Mouse (Mus musculus) midbrain, embryonic 14.5 days (tissue): ENCODE results near the gene Tmem170b. TPM values are rescaled to one million over a fixed set of nuclear protein-coding genes. Genes with fewer than 3 reads are reported as not detected.

Experiments
- ATAC-seq: fragments of 200-750 bp; cut with Nextera tagmentation; 2 replicates; pipeline ENCODE4 v1.8.0; 2017; ENCODE audit warnings: moderate number of reproducible peaks, moderate library complexity; ENCODE audit not compliant: low FRiP score, low TSS enrichment
- DNase-seq: peaks from one replicate; pipeline ENCODE4 v3.0.0-alpha.2; 2015
- H3K27ac ChIP-seq: fragments of 300-500 bp; sonication (generic); replicated peaks from 2 replicates; pipeline ENCODE4 v1.5.1; 2014; ENCODE audit warnings: mild to moderate bottlenecking, low read depth, low read length, moderate library complexity
- H3K27me3 ChIP-seq: fragments of 300-500 bp; sonication (generic); 2 replicates; pipeline ENCODE4 v1.6.1; 2014; ENCODE audit warnings: low read length, control low read depth, mixed read lengths; ENCODE audit not compliant: control insufficient read depth, insufficient read depth
- H3K36me3 ChIP-seq: fragments of 300-500 bp; sonication (generic); 2 replicates; pipeline ENCODE4 v1.6.1; 2014; ENCODE audit warnings: low read length, control low read depth; ENCODE audit not compliant: control insufficient read depth, insufficient read depth
- H3K4me1 ChIP-seq: fragments of 300-500 bp; sonication (generic); 2 replicates; pipeline ENCODE4 v1.6.1; 2014; ENCODE audit warnings: mild to moderate bottlenecking, antibody characterized with exemption, low read length, control low read depth; ENCODE audit not compliant: control insufficient read depth, insufficient read depth
- H3K4me2 ChIP-seq: fragments of 300-500 bp; sonication (generic); 2 replicates; pipeline ENCODE4 v1.6.1; 2014; ENCODE audit warnings: mild to moderate bottlenecking, low read length, moderate library complexity
- H3K4me3 ChIP-seq: fragments of 300-500 bp; sonication (generic); replicated peaks from 2 replicates; pipeline ENCODE4 v1.5.1; 2014; ENCODE audit warnings: low read depth, low read length
- H3K9ac ChIP-seq: fragments of 300-500 bp; sonication (generic); replicated peaks from 2 replicates; pipeline ENCODE4 v1.6.1; 2014; ENCODE audit warnings: mild to moderate bottlenecking, low read length, moderate library complexity
- H3K9me3 ChIP-seq: fragments of 300-500 bp; sonication (generic); 2 replicates; pipeline ENCODE4 v1.6.1; 2016; ENCODE audit warnings: low read length, control low read depth, mixed read lengths; ENCODE audit not compliant: control insufficient read depth
- WGBS: fragments of 180-500 bp; shearing (Covaris S2); extraction: QIAGEN DNeasy Blood & Tissue Kit; methylation state at CpG from one replicate; pipeline ENCODE4 v1.1.7; 2014; 5-methylcytosine and 5-hydroxymethylcytosine counted together
- polyA plus RNA-seq: library from polyadenylated mRNA; unstranded; fragments of >200 nt; fragmentation: Nextera tagmentation; extraction: Ambion mirVana; gene quantifications from 2 replicates; pipeline ENCODE4 v1.2.1, GENCODE M21; 2014

Gene Tmem170b
- polyA plus RNA-seq = 57.0 and 66.1 TPM in 2 replicates

- Histone ChIP-seq H3K4me2 (peak within 1 kb of the TSS; percentile 70), H3K9ac (peak within 1 kb of the TSS; percentile 96), H3K36me3 (no peaks in the 10 kb centered on the region), H3K27me3 (no peaks in the 10 kb centered on the region), H3K27ac (peak within 1 kb of the TSS; percentile 95), H3K9me3 (no peaks in the 10 kb centered on the region), H3K4me1 (peaks cover 27% of the 10 kb centered on the region), H3K4me3 (peak within 1 kb of the TSS; percentile 91)
- WGBS = under 1% methylated on average over 59 of the region's 87 CpGs
- DNase-seq (peak; percentile 99), ATAC-seq (peak; percentile 98)
Measured at GRCm38 (mm10) chr13:41605099-41606010, at the start of gene Tmem170b. Gene Tmem170b (plus strand): TSS chr13:41605907.

DNA sequence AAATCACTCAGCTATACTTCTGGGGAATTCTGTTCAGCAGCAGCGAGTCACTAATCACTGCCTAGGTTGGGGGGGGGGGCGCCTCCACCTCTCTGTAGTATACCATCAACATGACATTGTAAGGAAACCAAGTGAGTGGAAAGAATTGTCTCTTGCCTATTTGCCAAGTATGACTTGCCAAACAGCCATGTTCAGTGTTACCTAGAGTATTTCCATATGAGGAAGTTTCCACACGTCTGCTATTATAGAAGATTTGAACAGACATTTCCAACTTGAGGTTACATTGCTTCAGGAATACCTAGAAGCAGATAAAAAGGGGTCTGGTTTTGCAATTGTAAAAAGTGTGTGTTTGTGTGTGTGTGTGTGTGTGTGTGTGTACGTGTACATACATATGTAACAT is 44.7 kb upstream of the Tmem170b start:
- Histone ChIP-seq H3K27ac (no peak overlapping the region), H3K4me3 (no peak overlapping the region), H3K9ac (no peak overlapping the region), H3K4me2 (no peak overlapping the region), H3K36me3 (no peaks in the 10 kb centered on the region), H3K9me3 (no peaks in the 10 kb centered on the region), H3K4me1 (no peaks in the 10 kb centered on the region), H3K27me3 (no peaks in the 10 kb centered on the region)
- DNase-seq = no peak
- no peak for ATAC-seq
- WGBS = 93% methylated on average over 4 of the region's 4 CpGs

- H3K9ac ChIP-seq = no peak overlapping the region
- no peak overlapping the region for H3K27ac ChIP-seq
- H3K4me1 ChIP-seq = peaks cover 8% of the 10 kb centered on the region; the same call in 1 of the 2 replicates
- no peaks in the 10 kb centered on the region for H3K36me3 ChIP-seq
- H3K4me2 ChIP-seq = no peak overlapping the region
- DNase-seq (no peak), ATAC-seq (no peak)
- H3K4me3 ChIP-seq = no peak overlapping the region
- H3K27me3 ChIP-seq = no peaks in the 10 kb centered on the region
- WGBS = 88% methylated on average over 3 of the region's 3 CpGs
- no peaks in the 10 kb centered on the region for H3K9me3 ChIP-seq
Measured at GRCm38 (mm10) chr13:41568421-41568820, 37.3 kb upstream of the Tmem170b start.

GRCm38 (mm10) chr13:41568926-41569325 is 36.8 kb upstream of the Tmem170b start:
- Histone ChIP-seq H3K27ac (no peak overlapping the region), H3K4me2 (no peak overlapping the region), H3K27me3 (no peaks in the 10 kb centered on the region), H3K4me3 (no peak overlapping the region), H3K36me3 (no peaks in the 10 kb centered on the region), H3K4me1 (peaks cover 8% of the 10 kb centered on the region; the same call in 1 of the 2 replicates), H3K9me3 (no peaks in the 10 kb centered on the region), H3K9ac (no peak overlapping the region)
- DNase-seq (no peak), ATAC-seq (no peak)
- WGBS = 92% methylated on average over 8 of the region's 8 CpGs

- Histone ChIP-seq H3K4me3 (no peak overlapping the region), H3K27ac (no peak overlapping the region), H3K9me3 (no peaks in the 10 kb centered on the region), H3K9ac (no peak overlapping the region), H3K4me1 (peaks cover 8% of the 10 kb centered on the region; the same call in 1 of the 2 replicates), H3K36me3 (no peaks in the 10 kb centered on the region), H3K4me2 (no peak overlapping the region), H3K27me3 (no peaks in the 10 kb centered on the region)
- WGBS = 85% methylated on average over 3 of the region's 3 CpGs
- DNase-seq (no peak), ATAC-seq (no peak)
Measured at GRCm38 (mm10) chr13:41569776-41570175, 35.9 kb upstream of the Tmem170b start.

GRCm38 (mm10) chr13:41571368-41572350 is 34.0 kb upstream of the Tmem170b start:
- H3K4me3 ChIP-seq = no peak overlapping the region
- H3K9ac ChIP-seq = no peak overlapping the region
- H3K9me3 ChIP-seq = no peaks in the 10 kb centered on the region
- peak overlapping the region; percentile 38 for H3K4me2 ChIP-seq
- no peaks in the 10 kb centered on the region for H3K36me3 ChIP-seq
- peaks cover 8% of the 10 kb centered on the region; the same call in 1 of the 2 replicates for H3K4me1 ChIP-seq
- H3K27me3 ChIP-seq = no peaks in the 10 kb centered on the region
- DNase-seq = peak; percentile 97
- peak overlapping the region; percentile 50 for H3K27ac ChIP-seq
- 14% methylated on average over 13 of the region's 13 CpGs for WGBS
- no peak; the same call in 1 of the 2 replicates for ATAC-seq

DNA sequence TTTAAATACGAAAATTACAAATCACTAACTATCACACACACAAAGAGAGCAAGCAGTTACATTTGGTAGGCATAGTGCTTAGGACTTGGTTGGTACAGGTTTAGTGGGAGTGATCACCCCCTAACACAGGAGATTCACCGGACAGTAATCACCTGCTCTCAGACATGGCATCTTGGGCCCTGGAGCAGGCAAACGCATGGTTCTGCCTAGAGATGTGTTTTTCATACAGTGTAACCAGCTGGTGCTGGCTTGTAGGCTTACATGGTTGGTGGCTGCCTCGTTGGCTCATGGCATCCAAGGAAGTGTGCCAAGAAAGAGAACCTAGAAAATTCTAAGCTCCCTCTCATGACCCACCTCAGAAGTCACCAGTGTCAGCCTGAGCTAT is 33.4 kb upstream of the Tmem170b start:
- DNase-seq (no peak), ATAC-seq (no peak)
- 51% methylated on average over 4 of the region's 4 CpGs for WGBS

GRCm38 (mm10) chr13:41573126-41573846 is 32.4 kb upstream of the Tmem170b start:
- Histone ChIP-seq H3K36me3 (no peaks in the 10 kb centered on the region), H3K27me3 (no peaks in the 10 kb centered on the region), H3K9ac (no peak overlapping the region), H3K27ac (no peak overlapping the region), H3K9me3 (no peaks in the 10 kb centered on the region), H3K4me1 (peaks cover 8% of the 10 kb centered on the region; the same call in 1 of the 2 replicates), H3K4me3 (no peak overlapping the region), H3K4me2 (no peak overlapping the region)
- WGBS = 48% methylated on average over 4 of the region's 4 CpGs
- no peak for DNase-seq
- no peak for ATAC-seq

More for the DNA sequence above, 33.4 kb upstream of the Tmem170b start:
- H3K9me3 ChIP-seq = no peaks in the 10 kb centered on the region
- no peak overlapping the region for H3K4me3 ChIP-seq
- H3K4me2 ChIP-seq = no peak overlapping the region
- H3K36me3 ChIP-seq = no peaks in the 10 kb centered on the region
- H3K27ac ChIP-seq = no peak overlapping the region
- H3K9ac ChIP-seq = no peak overlapping the region
- H3K4me1 ChIP-seq = peaks cover 8% of the 10 kb centered on the region; the same call in 1 of the 2 replicates
- no peaks in the 10 kb centered on the region for H3K27me3 ChIP-seq
